Mouse (Mus musculus) frontal cortex, adult 2 months (tissue): Measurements from ENCODE around the gene Skap1. TPM values are rescaled to one million over a fixed set of nuclear protein-coding genes. Genes with fewer than 3 reads are reported as not detected.

ENCODE experiments used
- DNase-seq, 2 experiments: peaks; one replicate each; pipeline ENCODE4 v3.0.0; 2022; ENCODE audit warnings: low spot score in 1 of 2; ENCODE audit errors: extremely low spot score in 1 of 2
- polyA plus RNA-seq: library from polyadenylated mRNA; depleted of rRNA; stranded (reverse); fragments of >200 nt; gene quantifications from 2 replicates; pipeline ENCODE4 v1.2.3, GENCODE M21; 2012

Skap1 gene
- polyA plus RNA-seq, 1 experiment = 3.1 TPM

DNA sequence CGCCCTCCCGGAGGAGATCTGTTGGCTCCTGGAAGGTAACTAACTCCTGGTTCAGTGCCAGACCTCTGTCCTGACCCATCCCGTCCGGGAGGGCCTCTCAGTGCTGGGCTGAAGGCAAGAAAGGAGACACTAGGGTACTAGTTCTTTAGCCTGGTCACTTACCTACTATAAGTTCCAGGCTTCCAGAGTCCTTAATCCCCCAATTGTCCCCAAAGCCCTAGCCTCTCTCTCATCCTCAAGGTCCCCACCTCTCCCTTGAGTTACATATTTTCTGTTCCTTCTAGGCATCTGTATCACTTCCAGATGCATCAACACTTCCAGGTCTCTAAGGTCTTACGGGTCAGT, 295 bp downstream of the Skap1 start:
- DNase-seq = no peak

DNA sequence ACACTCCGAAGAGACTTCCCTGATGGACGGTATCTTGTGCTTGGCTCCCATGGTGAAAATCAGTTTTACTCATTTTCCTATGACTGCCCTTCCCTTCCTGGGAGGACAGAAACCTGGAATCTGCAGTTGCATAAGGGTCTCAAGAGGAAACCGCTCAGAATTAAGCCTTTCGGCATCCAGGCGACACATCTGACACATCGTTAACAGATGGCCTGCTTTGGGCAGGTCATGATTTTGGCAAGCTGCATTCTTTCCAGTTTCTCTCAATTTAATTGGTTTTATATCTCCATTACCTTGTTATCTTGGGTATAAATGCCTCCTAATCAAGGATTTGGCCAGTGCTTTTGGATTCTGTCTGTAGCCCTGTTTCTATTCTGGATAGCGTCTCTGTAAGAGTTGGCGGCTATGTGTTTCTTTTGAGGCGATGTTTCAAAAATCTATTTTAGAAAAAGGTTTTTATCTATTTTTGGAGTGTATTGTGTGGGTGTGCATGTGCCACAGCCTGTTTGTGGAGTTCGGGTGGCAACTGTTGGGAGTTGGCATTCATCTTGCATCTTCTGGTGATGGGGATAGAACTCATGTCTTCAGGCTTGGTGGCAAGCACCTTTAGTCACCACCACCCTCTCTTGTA, 1.1 kb downstream of the Skap1 start:
- DNase-seq = peak; percentile 44 to 56

DNA sequence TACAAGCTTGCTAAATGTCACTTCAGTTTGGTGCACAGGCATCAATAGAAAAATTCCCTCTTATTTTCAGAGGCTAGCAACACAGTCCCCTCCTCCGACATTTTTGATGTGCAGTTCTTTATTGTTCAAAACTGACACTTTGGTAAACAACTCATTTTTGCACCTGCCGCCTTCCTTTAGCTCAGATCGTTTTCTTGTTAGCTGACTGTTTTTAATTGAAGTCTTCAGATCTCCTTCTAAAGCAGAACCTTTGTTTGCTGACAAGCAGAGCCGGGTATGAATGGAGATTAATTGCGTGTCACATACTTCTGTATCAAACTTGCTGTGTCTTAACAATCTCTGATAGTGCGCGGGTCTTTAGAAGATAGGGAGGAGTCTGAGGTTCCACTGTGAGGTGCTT, 2.0 kb downstream of the Skap1 start:
- no peak for DNase-seq

DNA sequence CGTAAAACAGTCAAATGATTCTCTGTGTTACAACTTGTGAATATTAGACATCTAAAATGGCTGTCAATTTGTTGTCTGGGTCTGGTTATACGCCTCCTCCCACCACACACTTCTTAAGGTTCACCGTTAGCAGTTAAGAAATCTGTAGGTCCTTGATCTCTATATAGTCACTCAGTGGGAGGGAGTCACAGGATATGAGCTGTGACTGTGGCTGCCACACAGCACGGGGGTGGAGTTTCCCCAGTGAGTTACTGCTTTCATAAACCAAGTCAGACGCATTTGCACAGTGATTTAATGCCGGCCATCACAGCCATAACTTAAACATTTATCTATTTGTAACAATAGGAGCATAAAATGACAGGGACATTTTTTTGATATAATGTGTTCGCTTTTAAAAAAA, 2.6 kb downstream of the Skap1 start:
- peak; percentile 50 to 54 for DNase-seq

DNA sequence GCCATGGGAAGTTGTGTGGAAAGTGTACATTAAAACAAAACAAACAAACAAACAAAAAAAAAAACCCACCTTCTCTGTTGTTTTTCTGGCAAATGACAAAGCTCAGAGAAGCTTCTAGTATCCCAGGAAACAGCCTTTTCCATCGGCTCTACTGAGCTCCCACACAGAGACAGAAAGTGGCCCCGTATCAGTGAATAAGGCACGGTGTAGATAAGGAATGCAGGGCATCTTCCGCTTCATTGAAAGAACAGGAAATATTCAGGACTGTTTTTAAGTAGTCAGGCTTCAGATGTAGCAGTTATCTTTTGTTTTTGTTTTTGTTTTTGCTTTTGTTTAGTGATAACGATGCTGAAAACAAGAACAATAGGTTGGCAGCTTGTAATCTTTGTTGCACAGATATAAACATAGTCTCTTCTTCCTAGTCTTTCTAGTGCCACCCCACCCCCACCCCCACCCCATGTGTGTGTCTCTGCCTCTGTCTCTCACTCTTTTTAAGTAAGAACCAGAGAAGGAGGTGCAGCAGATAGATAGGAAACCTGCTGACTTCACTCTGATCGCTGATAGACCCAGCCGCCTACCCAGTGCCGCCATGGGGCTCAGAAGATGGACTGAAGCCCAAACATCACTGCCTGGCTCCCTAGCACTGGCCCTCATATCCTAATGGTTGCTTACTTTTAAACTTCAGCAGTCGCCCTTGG, 3.8 kb downstream of the Skap1 start:
- no peak for DNase-seq

DNA sequence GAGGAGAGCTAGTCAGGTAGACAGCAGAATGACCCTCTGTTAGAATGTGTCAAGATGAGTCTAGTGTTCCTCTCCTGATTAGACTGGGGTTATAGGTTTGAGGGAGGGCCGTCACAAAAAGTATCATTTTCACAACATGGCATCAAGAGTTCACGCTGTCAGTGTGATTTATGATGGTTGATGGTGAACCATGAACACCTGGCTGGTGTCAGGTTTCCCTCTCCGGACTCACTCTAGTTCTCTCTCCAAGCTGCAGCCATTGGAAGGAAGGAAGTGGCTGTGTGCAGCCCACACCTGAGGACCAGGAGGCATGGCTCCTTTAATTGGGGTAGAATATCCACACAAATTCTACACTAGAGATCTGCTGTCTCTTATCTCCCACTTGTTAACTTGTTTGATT, 18.3 kb downstream of the Skap1 start:
- DNase-seq = no peak

DNA sequence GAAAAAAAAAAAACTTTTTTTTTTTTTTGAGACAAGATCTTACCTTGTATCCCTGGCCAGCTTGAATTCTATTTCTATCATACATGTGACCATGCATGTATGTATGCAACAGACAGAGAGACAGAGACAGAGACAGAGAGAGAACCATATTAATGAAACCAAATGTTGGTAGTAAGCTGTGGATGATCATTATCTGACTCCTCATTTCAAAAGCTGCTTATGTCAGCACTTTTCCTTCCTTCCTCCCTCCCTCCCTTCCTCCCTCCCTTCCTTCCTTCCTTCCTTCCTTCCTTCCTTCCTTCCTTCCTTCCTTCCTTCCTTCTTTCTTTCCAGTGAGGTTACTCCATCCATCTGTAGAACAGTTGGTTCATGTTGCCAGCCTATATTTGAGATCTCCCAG, 18.8 kb downstream of the Skap1 start:
- DNase-seq = no peak

DNA sequence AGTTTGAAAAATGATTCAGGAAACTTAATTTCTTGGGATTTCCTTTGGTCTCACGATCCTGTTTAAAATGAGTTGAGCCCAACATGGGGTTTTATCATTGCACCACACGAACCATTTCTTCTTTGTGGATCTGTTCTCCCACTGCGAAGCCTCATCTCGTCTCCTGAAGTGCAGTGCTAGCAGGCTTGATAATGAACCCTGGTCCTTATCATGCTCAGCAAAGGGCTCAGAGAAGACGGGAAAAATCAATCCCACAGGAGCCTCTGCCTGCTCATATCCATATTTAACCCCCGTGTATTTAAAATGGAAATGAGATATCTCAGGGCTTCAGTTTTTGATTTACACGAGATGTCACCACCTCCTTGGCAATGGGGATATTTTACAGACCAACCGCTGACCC, 34.1 kb downstream of the Skap1 start:
- DNase-seq = no peak

DNA sequence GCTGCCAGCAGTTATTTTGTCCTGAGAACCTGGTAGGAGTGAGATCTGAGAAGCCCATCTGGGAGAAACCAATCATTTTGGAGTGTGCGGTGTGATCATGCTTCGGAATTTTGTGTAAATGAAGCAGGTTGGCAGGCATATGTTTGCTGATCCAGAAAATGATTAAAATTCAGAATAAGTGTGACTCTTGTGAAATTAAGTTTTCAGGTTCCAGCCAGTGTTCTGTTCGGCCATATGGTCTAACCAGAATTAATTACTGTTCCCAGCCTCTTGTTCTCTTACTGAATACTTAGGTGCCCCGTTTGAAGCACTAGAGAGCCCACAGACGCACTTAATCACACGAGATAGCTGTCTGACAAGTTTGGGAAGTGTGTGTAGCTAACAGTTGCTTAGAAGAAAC, 36.6 kb downstream of the Skap1 start:
- peak in 1 of 2 experiments; percentile 5 for DNase-seq

DNA sequence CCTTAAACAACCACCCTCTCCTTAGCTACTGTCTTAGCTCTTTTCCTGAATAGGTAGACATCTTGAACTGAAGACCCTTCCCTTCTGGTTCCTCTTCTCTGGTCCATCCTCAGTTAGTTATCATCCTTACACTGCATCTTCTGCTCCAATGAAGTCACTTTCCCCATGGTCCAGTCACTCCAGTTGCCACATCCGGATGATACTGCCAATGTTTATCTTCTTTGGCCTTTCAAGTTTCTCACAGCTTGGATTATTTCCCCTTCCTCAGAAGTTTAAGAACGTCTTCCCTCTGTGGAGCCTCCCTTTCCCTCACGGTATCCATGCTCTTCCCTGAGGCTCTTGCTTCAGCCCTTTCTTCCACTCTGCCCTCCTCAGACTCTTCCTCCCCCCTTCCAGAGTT, 38.6 kb downstream of the Skap1 start:
- DNase-seq = no peak

DNA sequence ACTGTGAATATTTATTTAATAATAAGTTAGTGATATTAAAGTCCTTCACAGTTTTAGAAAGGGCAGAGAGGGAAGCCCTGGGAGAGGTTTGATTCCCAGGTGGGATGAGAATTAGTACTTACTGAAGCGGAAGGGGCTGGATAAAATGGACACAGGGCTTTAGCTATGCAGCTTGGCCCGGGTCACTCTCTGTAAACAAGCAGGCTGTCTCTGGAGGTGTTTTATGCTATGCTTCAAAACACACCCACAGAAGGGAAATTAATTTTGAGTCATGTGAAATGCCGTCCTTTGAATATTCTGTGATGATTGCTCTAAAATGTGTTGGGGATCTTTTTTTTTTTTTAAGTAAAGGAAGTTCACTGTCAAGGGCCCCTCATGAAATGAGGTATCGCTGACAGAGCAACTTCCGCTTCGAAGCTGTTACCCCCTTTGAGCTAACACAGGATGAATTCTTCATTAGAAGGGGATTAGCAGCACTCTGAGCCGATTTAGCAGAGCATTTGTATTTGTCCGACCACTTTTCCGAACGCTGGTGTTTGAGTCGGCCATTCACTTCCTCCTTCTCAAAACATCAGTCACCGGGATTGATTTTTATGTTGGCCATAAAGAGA, 40.2 kb downstream of the Skap1 start:
- no peak for DNase-seq

DNA sequence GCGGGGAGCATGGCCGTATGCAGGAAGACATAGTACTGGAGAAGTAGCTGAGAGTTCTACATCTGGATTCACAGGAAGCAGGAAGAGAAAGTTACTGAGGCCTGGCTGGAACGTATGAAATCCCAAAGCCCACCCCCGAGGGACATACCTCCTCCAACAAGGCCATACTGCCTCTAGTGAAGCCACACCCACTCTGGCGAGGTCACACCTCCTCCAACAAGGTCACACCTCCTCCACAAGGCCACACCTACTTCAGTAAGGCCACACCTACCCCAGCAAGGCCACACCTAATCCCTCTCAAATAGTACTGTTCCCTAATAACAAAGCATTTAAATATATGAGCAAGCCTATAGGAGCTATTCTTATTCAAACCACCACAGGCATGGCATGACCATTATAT, 41.4 kb downstream of the Skap1 start:
- no peak for DNase-seq

DNA sequence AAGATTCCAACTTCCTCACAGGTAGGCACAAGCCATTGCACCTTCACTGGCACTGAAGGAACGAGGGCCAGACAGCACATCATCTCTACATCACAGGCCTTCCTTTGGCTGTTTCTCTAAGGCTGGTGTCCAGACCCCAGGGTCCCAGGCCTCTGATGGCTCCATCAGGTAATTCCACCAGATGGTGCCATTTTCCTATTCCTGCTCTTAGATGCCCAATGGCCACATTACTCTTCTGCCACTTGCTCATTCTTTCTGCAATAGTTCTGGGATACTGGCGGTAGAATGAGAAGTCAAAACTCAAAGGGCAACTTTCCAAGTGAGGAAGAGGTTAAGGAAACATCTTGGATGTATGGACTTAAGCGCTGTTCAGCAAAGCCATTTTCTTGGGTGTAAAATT, 50.8 kb downstream of the Skap1 start:
- DNase-seq = no peak

DNA sequence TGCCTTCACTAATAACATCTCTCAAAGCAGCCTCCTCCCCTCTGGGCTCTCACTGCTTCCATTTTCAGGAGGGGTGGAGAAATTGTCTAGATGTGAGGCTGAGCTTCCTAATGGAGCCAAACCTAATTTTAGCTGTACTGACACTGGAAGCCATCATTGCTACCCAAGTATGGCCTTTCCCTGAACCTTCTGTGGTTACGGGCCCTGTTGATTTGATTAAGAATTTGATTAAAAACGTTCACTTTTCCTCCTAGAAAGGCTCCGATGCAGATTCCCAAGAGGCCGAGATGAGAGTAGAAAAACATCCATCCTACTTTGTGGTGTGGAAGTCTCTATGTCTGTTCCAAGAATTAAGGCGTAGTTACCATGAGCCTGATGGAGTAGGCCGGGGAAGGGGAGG, 60.1 kb downstream of the Skap1 start:
- no peak for DNase-seq

DNA sequence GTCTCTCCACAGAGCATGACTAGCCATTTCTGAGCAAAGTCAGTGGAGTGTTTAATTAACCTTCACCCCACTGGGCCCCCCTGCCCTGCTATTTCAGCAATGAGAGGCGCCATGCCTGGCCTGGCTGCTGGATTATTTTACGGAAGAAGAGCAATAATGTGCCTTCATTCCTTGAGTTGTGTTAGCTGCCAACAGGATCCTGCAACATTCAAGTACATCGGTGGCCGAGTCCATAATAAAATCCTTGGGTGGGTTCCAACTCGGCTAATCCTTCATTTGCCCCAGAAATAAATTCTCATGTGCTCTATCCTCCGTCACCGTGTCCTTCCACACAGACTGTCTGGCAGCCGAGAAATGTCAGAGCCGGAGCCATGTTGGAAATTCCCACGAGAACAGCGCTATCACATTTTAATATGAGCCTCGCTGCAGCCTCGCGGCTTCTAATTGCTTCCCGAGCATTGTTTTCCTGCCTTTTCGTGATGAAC, 61.8 kb downstream of the Skap1 start:
- no peak for DNase-seq

DNA sequence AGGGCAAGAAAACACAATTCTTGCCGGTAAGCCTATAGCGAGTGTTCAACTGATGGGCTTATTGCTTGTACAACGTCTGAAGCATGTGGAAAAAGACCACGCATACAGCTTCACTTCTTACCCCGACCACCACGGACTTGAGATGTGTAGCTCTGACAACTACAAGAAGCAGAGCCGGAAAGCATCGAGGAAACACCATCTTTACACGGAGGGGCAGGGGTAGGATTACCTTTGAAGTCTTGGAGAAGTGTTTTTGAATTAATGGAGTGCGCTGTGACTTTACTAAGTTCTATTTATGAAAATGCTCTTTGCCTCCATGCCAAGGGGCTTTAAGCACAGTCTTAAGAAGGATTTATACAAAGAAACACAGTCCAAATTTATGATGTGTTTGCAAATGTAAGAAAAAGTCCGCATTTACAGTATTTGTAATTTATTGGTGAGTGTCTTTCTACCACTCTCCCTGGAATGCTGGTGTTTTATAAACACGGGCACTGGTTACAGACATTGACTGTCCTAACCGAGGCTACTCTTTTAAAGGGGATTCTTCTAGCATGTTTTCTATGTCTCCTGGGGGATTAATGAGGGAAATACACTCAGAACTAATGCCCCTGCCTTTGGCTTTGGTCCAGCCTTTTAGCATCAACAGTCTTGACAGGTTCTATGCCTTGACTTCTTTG, 67.5 kb downstream of the Skap1 start:
- DNase-seq = no peak

DNA sequence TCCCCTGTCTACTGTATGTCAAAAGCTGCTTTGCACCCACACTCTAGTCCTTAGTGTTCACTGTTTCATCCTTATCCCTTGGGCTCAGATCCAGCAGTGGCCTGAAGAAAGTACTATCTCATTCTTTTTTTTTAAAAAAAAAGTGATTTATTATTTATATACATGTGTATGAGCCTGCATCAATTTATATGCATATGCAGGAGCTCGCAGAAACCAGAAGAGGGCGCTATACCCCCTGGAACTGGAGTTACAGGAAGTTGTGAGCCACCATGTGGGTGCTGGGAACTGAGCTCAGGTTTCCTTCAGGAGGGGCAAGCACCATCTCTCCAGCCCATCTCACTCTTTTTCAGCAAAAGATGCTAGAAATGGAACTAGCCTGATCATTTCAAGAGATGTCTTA, 70.1 kb downstream of the Skap1 start:
- no peak for DNase-seq

DNA sequence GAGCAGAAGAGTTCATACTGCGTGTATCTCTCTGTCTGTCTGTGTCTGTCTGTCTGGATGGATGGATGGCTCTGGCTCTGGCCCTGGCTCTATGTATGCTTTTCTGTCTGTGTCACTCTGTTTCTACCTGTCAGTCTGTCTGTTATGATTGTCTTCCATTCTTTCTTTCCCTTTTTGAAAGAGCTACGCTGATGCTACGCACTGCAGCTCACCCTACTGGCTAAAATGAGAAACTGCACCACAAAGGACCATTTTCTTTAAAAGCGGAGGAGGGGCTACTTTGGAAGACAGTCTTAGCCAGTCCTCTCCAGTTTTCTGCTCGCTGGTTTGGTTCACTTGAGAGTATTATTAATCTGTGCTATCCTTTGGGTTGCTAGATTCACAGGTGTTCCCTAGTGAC, 71.8 kb downstream of the Skap1 start:
- DNase-seq = peak in 1 of 2 experiments; percentile 71

DNA sequence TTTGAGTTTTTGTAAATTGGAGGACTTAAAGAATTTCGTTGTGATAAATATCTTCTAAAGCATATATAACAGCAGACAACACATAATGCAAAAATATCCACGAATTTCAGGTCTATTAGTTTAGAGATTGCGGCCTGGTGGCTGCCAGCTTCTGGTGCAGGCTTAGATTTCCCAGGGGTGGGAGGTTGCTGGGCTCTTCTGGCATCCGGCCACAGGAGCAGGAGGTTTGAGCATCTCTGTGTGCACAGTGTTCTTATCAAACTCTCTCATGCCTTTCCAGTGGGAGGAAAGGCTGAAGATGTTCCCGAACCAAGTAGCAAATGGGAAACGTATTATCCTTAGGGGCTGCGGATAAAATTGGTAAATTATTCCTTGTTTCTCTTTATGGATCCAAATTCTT, 77.6 kb downstream of the Skap1 start:
- no peak for DNase-seq

DNA sequence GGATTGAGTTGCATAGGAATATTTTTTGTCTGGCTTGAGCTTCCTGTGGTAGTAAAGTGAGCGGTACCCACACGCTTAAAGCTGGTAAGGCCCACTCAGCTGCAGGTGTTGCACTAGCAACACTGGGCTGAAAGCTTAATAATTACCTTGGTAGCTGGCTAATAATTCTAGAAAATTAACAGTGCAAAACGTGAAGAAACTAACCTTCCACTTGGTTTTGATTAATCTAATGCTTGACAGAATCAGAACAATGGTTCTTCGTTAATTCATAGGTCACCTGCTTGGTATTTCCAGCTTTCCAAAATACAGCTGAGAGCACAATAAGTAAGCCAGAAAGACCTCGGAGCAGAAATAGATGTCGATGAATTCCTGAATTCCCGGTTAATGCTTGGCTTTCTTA, 78.2 kb downstream of the Skap1 start:
- no peak for DNase-seq

DNA sequence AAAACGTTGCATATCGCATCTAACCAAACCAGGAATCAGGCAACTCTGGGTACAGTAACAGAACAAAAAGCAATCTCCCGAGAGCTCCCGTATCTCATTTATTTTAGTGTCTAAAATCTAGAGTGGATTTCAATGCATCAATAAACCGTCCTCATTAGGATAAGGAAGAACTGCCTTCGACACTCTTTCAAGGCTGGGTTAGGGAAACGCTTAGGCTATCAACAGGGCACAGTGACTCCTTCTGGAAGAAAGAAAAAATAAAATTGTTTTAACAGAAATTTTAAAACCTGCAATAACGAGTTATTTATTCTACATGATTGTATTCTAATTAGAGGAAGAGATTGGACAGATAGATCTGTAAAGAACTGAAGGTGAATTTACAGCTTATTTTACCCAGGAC, 82.0 kb downstream of the Skap1 start:
- no peak for DNase-seq
